Mouse (Mus musculus) heart, postnatal 10 days (tissue): ENCODE measurements around the gene Arhgef7. TPM values are rescaled to one million over a fixed set of nuclear protein-coding genes. Genes with fewer than 3 reads are reported as not detected.

Experiments used
- DNase-seq, 2 experiments: peaks; one replicate each; pipeline ENCODE4 v3.0.0; 2021
- intact Hi-C: fragments of 180-260 bp; cut with DNase I; formaldehyde crosslinking; loops from one replicate; pipeline ENCODE4 v1.15.1; 2025
- total RNA-seq, 2 experiments: library from RNA; stranded (reverse); gene quantifications; 2 replicates each; pipeline ENCODE4 v1.2.3; 2021

Arhgef7 gene
- total RNA-seq, 2 experiments from 2014 or later, result 174 to 190 TPM

GRCm38 (mm10) chr8:11758482-11759281 lies 31.2 kb downstream of the Arhgef7 start:
- intact Hi-C loops, result loop anchor here (2.0 kb wide), 2 partner anchors 20 to 30 kb away; no protein-coding TSS in a partner anchor
- no peak for DNase-seq

- intact Hi-C loops, result no loop called here
- DNase-seq, result no peak
Observed at GRCm38 (mm10) chr8:11761551-11761950, 34.0 kb downstream of the Arhgef7 start.

- intact Hi-C loops, result no loop called here
- no peak for DNase-seq
Observed at GRCm38 (mm10) chr8:11762048-11762447, 34.5 kb downstream of the Arhgef7 start.

GRCm38 (mm10) chr8:11762821-11763220 lies 35.3 kb downstream of the Arhgef7 start:
- no peak for DNase-seq
- intact Hi-C loops, result no loop called here

GRCm38 (mm10) chr8:11767213-11767840 lies 39.8 kb downstream of the Arhgef7 start:
- intact Hi-C loops, result no loop called here
- DNase-seq, result no peak

GRCm38 (mm10) chr8:11770001-11770400 lies 42.5 kb downstream of the Arhgef7 start:
- intact Hi-C loops, result loop anchor here (10.0 kb wide), 1 partner anchor 215 kb away; the partner anchor contains the start of genes Cars2 and Ing1
- no peak for DNase-seq

GRCm38 (mm10) chr8:11770521-11771080 lies 43.1 kb downstream of the Arhgef7 start:
- intact Hi-C loops, result loop anchor here (10.0 kb wide), 1 partner anchor 216 kb away; the partner anchor contains the start of genes Cars2 and Ing1

GRCm38 (mm10) chr8:11771608-11772007 lies 44.1 kb downstream of the Arhgef7 start:
- intact Hi-C loops, result loop anchor here (10.0 kb wide), 1 partner anchor 217 kb away; the partner anchor contains the start of genes Cars2 and Ing1
- no peak for DNase-seq

More at GRCm38 (mm10) chr8:11770521-11771080, 43.1 kb downstream of the Arhgef7 start:
- no peak for DNase-seq

- intact Hi-C loops, result loop anchor here (10.0 kb wide), 1 partner anchor 220 kb away; the partner anchor contains the start of genes Cars2 and Ing1
- DNase-seq, result peak; percentile 40 to 53
Observed at GRCm38 (mm10) chr8:11774195-11775076, 46.9 kb downstream of the Arhgef7 start.

GRCm38 (mm10) chr8:11775889-11776288 lies 48.4 kb downstream of the Arhgef7 start:
- DNase-seq, result peak in 1 of 2 experiments; percentile 47
- intact Hi-C loops, result loop anchor here (10.0 kb wide), 1 partner anchor 221 kb away; the partner anchor contains the start of genes Cars2 and Ing1

- intact Hi-C loops, result loop anchor here (10.0 kb wide), 1 partner anchor 222 kb away; the partner anchor contains the start of genes Cars2 and Ing1
- no peak for DNase-seq
Observed at GRCm38 (mm10) chr8:11776451-11777180, 49.1 kb downstream of the Arhgef7 start.

GRCm38 (mm10) chr8:11777201-11777600 lies 49.7 kb downstream of the Arhgef7 start:
- peak; percentile 60 to 70 for DNase-seq
- intact Hi-C loops, result loop anchor here (10.0 kb wide), 1 partner anchor 222 kb away; the partner anchor contains the start of genes Cars2 and Ing1

GRCm38 (mm10) chr8:11778646-11779433 lies 51.3 kb downstream of the Arhgef7 start:
- intact Hi-C loops, result loop anchor here (2.0 to 10.0 kb wide), 2 partner anchors 20 to 224 kb away; partner anchors contain the start of genes Cars2 and Ing1
- DNase-seq, result peak; percentile 55 to 56

GRCm38 (mm10) chr8:11779844-11780634 lies 52.5 kb downstream of the Arhgef7 start:
- intact Hi-C loops, result loop anchor here (2.0 to 10.0 kb wide), 2 partner anchors 21 to 225 kb away; partner anchors contain the start of genes Cars2 and Ing1
- no peak for DNase-seq

GRCm38 (mm10) chr8:11780641-11781040 lies 53.1 kb downstream of the Arhgef7 start:
- DNase-seq, result no peak
- intact Hi-C loops, result no loop called here

GRCm38 (mm10) chr8:11782607-11783006 lies 55.1 kb downstream of the Arhgef7 start:
- no peak for DNase-seq
- intact Hi-C loops, result no loop called here

- intact Hi-C loops, result no loop called here
- DNase-seq, result no peak
Observed at GRCm38 (mm10) chr8:11783861-11784594, 56.5 kb downstream of the Arhgef7 start.
